Mouse (Mus musculus): ENCODE data around the gene Col12a1.

The Col12a1 gene

GRCm38 (mm10) chr9:79718481-79719370 is at the start of gene Col12a1:
TSS of gene Col12a1 (minus strand) at chr9:79718831.
- peak; percentile 9 to 26 for DNase-seq

- no peak for DNase-seq
Measured at GRCm38 (mm10) chr9:79766991-79767545, 48.4 kb upstream of the Col12a1 start.

GRCm38 (mm10) chr9:79765329-79765728 is 46.7 kb upstream of the Col12a1 start:
- no peak for DNase-seq

GRCm38 (mm10) chr9:79762519-79762918 is 43.9 kb upstream of the Col12a1 start:
- no peak for DNase-seq

GRCm38 (mm10) chr9:79760076-79760475 is 41.4 kb upstream of the Col12a1 start:
- DNase-seq = peak in 1 of 2 experiments; percentile 19

- peak; percentile 93 for DNase-seq
Measured at GRCm38 (mm10) chr9:79759385-79760005, 40.9 kb upstream of the Col12a1 start, which contains the start of gene Cox7a2. TSS of gene Cox7a2 (minus strand) at chr9:79759878.

- DNase-seq = no peak
Measured at GRCm38 (mm10) chr9:79755311-79755710, 36.7 kb upstream of the Col12a1 start.

- no peak for DNase-seq
Measured at GRCm38 (mm10) chr9:79751846-79752245, 33.2 kb upstream of the Col12a1 start.

- no peak for DNase-seq
Measured at GRCm38 (mm10) chr9:79750709-79751108, 32.1 kb upstream of the Col12a1 start.

- no peak for DNase-seq
Measured at GRCm38 (mm10) chr9:79745036-79745435, 26.4 kb upstream of the Col12a1 start.

- DNase-seq = peak; percentile 54 to 64
Measured at GRCm38 (mm10) chr9:79735608-79736007, 17.0 kb upstream of the Col12a1 start.

GRCm38 (mm10) chr9:79730301-79730700 is 11.7 kb upstream of the Col12a1 start:
- no peak for DNase-seq

GRCm38 (mm10) chr9:79723090-79723489 is 4.5 kb upstream of the Col12a1 start:
- peak; percentile 37 to 46 for DNase-seq

- no peak for DNase-seq
Measured at GRCm38 (mm10) chr9:79721056-79721455, 2.4 kb upstream of the Col12a1 start.

GRCm38 (mm10) chr9:79720143-79720542 is 1.5 kb upstream of the Col12a1 start:
- DNase-seq = no peak

- peak in 1 of 2 experiments; percentile 12 for DNase-seq
Measured at GRCm38 (mm10) chr9:79719451-79719850, 820 bp upstream of the Col12a1 start.

- DNase-seq = peak in 1 of 2 experiments; percentile 6
Measured at GRCm38 (mm10) chr9:79717836-79718475, 675 bp downstream of the Col12a1 start.

- DNase-seq = peak; percentile 54 to 61
Measured at GRCm38 (mm10) chr9:79716909-79717835, 1.5 kb downstream of the Col12a1 start.

- DNase-seq = no peak
Measured at GRCm38 (mm10) chr9:79716496-79716895, 2.1 kb downstream of the Col12a1 start.

- no peak for DNase-seq
Measured at GRCm38 (mm10) chr9:79714471-79715045, 4.1 kb downstream of the Col12a1 start.

GRCm38 (mm10) chr9:79689771-79690535 is 28.7 kb downstream of the Col12a1 start:
- no peak for DNase-seq

Measured in B cell, adult 2 months (primary cell).